Mouse (Mus musculus) retina, postnatal 7 days (tissue): ENCODE data around the gene Minpp1.

Experiments
- DNase-seq: peaks from one replicate; pipeline ENCODE4 v3.0.0-alpha.2; 2012; ENCODE audit warnings: low read depth, low spot score

Minpp1 gene

DNA sequence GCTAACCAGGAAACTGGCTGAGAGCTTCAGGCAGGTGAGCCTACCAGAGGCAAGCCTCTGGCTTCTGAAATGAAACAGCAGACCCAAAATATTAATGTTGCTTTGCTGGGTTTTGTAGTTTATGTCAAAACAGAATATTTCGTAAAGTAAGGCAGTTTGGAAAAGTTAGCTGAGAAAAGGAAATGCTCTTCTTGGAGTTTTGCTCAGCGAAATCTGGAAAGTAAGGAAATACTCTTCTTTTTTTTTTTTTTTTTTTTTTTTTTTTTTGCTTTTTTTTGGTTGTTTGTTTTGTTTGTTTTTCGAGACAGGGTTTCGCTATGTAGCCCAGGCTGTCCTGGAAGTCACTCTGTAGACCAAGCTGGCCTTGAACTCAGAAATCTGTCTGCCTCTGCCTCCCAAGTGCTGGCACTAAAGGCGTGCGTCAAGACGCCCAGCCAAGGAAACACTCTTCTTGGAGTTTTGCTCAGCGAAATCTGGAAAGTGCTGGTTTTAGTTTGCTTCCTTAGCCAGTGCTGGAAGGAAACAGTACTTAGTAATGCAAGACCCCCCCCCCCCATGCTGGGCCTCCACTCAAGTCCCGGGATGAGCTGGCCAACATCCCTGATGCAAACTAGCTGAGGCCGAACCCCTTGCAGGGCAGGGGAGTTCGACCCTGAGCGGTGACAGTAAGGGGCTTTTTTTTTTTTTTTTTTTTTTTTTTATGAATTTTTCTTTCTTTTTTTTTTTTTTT, 3.8 kb downstream of the Minpp1 start:
- DNase-seq: no peak

DNA sequence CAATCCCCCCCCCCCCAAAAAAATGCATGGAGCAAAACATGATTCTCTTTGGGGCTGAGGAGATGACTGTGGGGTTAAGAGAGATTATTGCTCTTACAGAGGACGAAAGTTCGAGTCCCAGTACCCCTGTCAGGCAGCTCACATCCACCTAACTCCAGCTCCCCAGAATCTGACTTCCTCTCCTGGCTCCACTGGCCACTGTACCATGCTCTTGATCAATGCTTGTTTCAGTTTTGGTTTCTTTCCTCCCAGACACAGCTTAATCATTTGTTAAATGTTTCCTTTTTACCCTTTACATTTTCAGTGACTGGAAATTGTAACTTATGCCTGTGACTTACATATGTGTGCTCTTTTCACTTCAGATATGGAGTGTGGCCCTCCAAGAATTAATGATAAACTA, 5.4 kb downstream of the Minpp1 start:
- DNase-seq: no peak

DNA sequence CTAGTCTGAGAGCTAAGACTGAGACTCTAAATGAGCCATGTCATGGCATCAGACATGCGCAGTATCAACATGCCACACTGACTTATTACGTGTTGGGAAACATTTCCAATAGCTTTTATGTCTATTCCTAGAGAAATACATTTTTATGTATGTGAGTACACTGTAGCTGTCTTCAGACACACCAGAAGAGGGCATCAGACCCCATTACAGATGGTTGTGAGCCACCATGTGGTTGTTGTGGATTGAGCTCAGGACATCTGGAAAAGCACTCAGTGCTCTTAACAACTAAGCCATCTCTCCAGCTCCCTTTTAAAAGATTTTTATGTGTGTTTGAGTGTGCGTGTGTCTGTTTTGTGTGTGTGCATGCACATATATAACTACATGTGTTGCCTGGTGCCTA, 6.8 kb downstream of the Minpp1 start:
- no peak for DNase-seq

DNA sequence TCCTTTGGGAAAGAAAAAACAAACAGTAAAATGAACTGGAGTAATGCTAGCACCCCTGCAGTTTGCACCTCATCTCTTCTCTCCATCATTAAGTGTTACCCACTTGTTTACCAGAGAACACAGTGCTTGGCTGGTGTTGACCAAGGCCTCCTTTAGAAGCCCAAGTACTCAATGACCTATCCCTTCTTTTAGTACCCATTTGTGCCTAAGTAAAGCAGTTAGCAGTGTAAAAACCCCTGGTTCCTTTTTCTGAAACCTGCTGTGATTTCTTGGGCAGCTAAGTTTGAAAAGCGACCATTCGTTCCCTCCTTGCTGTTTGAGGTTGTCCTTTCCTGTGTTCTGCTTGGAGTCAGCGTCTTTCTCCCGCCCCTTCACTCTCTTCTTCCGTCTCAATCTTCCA, 7.4 kb downstream of the Minpp1 start:
- DNase-seq: no peak

- DNase-seq: no peak
Observed at GRCm38 (mm10) chr19:32493471-32493870, 7.9 kb downstream of the Minpp1 start.

DNA sequence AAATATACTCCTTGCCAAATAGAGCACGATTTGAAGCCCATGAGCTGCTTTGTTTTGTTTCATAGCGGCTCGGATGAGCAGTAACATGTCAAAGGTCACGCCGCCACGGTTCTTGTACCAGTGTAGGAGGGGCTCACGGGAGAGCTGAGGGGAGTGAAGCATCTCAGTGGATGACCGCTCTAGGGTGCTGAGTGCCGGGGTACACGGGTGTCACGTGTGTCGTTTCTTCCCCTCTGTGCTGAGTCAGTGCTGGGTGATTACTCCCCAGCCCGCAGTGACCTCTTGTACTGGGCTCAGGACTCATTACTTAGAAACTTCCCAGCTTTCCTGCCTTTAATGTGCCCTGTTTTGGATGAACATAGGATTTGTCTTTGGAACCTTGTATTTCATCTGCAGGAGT, 9.0 kb downstream of the Minpp1 start:
- no peak for DNase-seq

DNA sequence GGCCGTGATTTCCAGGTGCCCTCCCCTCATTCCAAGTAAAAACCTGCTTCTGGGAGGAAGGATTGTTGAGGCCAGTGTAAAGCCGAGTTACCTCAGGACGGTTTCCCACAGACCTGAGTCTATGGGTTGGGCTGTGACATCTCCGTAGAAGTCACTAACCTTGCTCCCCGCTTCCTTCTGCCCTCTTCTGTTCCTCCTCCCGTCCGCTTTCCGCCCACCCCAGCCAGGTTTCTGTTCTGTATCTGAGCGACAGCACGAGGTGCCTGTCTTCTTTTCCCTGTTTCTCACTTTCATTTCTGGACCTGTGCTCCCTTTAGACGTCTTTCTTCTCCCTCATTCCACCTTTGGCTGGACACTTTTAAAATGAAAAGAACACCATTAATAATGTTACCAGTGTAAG, 9.5 kb downstream of the Minpp1 start:
- DNase-seq: no peak

GRCm38 (mm10) chr19:32497411-32497810, 11.8 kb downstream of the Minpp1 start:
- DNase-seq: no peak

DNA sequence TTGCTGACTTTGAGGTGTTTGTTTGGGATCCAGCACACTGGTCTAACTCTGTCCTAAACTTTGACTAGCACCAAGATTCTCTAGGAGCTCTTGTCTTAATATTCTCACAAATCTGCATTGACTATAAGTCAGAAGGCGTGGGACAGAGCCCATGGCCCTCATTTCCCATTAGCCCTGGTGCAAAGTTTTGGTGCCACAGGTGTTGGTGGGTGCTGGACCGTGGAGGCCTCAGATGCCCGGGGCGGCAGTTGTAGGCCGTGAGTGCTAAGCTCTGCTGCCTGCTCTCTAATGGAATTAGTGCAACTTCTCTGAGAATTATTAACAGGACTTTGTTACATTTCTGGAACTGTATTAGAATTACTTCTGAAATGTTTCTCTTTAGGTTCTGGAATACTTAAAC, 12.4 kb downstream of the Minpp1 start:
- DNase-seq: no peak

DNA sequence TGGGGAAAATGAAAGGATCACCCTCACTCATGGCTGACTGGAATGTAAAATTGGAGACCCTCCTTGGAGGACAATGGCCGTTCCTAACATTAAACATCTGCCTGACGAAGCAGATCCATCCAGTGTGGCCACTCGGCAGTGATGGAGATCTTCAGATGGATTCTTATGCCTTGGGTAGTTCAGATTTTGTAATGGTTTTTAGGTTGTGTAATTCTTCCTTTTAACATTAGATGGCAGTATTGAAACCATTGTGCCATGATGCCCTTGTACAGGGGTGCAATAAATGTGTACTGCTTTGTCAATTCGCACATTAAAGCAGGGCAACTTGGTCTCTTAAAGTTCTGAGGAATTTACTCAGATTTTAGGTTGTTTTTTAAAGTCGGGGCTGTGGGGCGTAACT, 15.8 kb downstream of the Minpp1 start:
- DNase-seq: peak; percentile 4

GRCm38 (mm10) chr19:32506081-32506480, 20.5 kb downstream of the Minpp1 start:
- DNase-seq: no peak

GRCm38 (mm10) chr19:32506514-32506913, 20.9 kb downstream of the Minpp1 start:
- no peak for DNase-seq

DNA sequence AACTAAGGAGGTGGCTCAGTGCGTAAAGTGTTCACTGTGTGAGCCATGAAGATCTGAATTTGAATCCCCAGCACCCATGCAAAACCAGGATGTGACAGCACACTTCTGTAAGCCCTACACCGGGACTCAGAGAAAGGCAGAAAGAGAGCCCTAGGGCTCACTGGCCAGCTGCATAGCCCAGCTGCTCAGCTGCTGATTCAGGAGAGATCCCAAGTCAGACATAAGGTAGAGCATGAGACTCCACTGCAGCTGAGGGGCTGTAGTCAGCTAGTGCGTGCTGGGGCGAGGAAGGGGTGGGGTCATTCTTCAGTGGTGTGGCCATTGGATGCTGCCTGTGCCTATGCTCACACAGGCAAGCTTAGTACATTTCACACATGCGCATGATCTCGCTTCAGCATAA, 21.5 kb downstream of the Minpp1 start:
- no peak for DNase-seq

- DNase-seq: no peak
Observed at GRCm38 (mm10) chr19:32507526-32507925, 22.0 kb downstream of the Minpp1 start.

DNA sequence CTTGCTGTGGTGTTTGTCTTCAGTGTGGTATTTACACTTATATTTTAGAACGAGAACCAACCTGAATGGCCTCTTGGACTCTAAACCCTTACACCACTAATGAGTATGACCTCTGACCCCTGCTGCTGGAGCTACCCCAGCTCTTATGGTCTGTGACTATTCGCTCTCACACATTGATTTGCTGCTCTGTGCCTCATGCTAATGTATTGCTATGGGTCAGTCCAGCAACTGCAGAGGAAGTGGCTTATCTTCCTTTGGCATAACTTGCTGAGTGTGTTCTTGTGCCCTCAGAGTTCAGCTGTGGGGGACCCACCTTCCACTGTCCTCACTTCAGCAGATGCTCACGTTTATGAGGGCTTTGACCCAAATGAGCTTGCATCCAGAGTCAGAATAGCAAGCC, 24.7 kb downstream of the Minpp1 start:
- DNase-seq: no peak

GRCm38 (mm10) chr19:32510962-32511361, 25.4 kb downstream of the Minpp1 start:
- no peak for DNase-seq

DNA sequence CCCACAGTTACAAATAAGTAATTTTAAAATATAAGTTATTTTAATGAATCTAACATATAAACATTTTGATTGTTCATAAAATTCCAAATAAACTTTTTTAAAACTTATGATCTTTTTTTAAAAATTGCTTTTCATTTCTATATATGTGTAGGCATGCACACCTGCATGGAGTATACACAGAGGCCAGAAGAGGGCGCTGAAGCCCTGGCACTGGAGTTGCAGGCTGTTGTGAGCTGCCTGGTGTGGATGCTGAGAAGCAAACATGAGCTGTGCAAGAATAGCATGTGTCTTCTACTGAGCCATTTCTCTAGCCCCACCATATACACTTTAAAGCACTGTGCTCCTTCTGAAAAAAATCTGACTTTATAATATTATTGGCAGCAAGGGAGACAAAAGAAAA, 26.9 kb downstream of the Minpp1 start:
- DNase-seq: no peak

- no peak for DNase-seq
Observed at GRCm38 (mm10) chr19:32516575-32516974, 31.0 kb downstream of the Minpp1 start.

- no peak for DNase-seq
Observed at GRCm38 (mm10) chr19:32521446-32521845, 35.9 kb downstream of the Minpp1 start.

GRCm38 (mm10) chr19:32522247-32522646, 36.7 kb downstream of the Minpp1 start:
- no peak for DNase-seq

DNA sequence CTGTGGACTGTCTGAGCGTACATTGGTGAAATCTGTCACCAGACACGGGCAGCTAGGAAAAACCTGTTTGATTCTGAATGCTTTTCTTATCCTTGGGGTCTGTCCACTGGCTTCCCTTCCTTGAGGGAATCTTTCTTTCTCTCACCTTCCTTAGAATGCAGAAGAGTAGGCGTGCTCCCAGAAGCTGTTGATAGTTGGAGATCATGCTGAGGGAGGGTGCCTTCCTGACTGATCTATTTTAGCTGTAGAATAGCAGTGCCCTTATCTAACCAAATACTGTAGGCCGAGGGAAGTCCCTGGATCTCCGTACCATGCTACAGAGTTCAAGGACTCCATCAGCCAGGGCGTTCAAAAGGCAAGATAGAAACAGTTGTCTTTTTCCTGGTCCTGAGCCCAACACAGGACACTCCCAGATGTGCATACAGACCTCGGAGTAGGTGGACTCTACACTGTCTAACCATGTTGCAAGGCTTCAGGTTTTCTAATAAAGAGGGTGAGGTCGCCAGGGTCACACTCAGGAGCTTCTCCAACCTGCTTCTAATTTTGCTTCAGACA, 37.3 kb downstream of the Minpp1 start:
- DNase-seq: no peak

- no peak for DNase-seq
Observed at GRCm38 (mm10) chr19:32523769-32524515, 38.4 kb downstream of the Minpp1 start.

- no peak for DNase-seq
Observed at GRCm38 (mm10) chr19:32524516-32524860, 38.9 kb downstream of the Minpp1 start.
